In the genomic region with DNA sequence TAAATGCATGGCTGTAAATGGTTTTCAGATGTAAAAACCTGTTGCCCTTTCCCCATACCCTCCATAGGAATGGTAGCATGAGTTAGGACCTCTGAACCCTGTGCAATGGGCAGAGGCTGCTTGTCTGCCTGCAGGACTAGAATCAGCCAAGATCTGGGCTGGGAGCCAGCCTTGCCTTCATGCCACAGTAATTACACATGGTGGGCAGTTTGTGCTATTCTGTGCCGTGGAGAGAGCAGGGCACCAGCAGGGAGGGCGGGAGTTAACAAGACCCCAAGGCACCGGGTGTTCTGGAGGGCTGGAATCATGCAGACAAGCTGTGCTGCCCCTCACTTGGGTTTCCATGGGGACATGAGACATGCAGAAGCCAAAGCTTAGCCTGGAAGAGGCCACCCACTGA, we compare ENCODE assay signal across 9 mouse cellular contexts. TPM values are rescaled to one million over a fixed set of nuclear protein-coding genes. Genes with fewer than 3 reads are reported as not detected.
DNase-seq lines count a peak whose midpoint lies in the region; ATAC-seq lines count a peak whose summit lies in the region.
"Had no signal": no experiment of that assay in that cellular context is flagged by ENCODE, and none has a peak within 500 bp of the region (broad histone marks: within the 10 kb centered on the region; RNA-seq: fewer than 3 reads in every experiment).

No protein-coding gene starts in this region.

- no peak overlapping the region for H3K9ac ChIP-seq in neural tube, embryonic 12.5 days
- H3K9ac ChIP-seq in forebrain, embryonic 15.5 days (replicated peaks) = no peak overlapping the region
- H3K9ac ChIP-seq: limb, embryonic 15.5 days had no signal

- H3K4me1 ChIP-seq in neural tube, embryonic 12.5 days = peaks cover 61% of the 10 kb centered on the region
- H3K4me1 ChIP-seq in forebrain, embryonic 15.5 days = peaks cover 59% of the 10 kb centered on the region

- 22% methylated on average over 3 of the region's 3 CpGs for WGBS in neural tube, embryonic 12.5 days
- 11% methylated on average over 3 of the region's 3 CpGs for WGBS in forebrain, embryonic 15.5 days

- H3K4me3 ChIP-seq in neural tube, embryonic 12.5 days = no peak overlapping the region
- no peak overlapping the region for H3K4me3 ChIP-seq in forebrain, embryonic 15.5 days
- H3K4me3 ChIP-seq: limb, embryonic 15.5 days had no signal

- no peaks in the 10 kb centered on the region for H3K36me3 ChIP-seq in neural tube, embryonic 12.5 days
- no peaks in the 10 kb centered on the region for H3K36me3 ChIP-seq in forebrain, embryonic 15.5 days

- no peak overlapping the region for H3K27ac ChIP-seq in neural tube, embryonic 12.5 days
- peak overlapping the region; percentile 91 for H3K27ac ChIP-seq in forebrain, embryonic 15.5 days (replicated peaks)
- H3K27ac ChIP-seq: limb, embryonic 15.5 days had no signal

- no peaks in the 10 kb centered on the region for H3K9me3 ChIP-seq in neural tube, embryonic 12.5 days
- no peaks in the 10 kb centered on the region for H3K9me3 ChIP-seq in forebrain, embryonic 15.5 days
- H3K9me3 ChIP-seq: limb, embryonic 15.5 days had no signal

- no peak for DNase-seq in neural tube, embryonic 10.5 days (ENCODE audit: extremely low spot score, low spot score)
- peak; percentile 12 to 23 for DNase-seq in left cerebral cortex, postnatal 36 days (ENCODE audit: low spot score in 2 of 2)
- no peak for DNase-seq in thymus, postnatal 36 days
- DNase-seq in heart, postnatal 4 days = no peak
- no peak for DNase-seq in lung, adult 18-20 months

- H3K4me2 ChIP-seq in neural tube, embryonic 12.5 days (replicated peaks) = no peak overlapping the region
- no peak overlapping the region for H3K4me2 ChIP-seq in forebrain, embryonic 15.5 days (replicated peaks)
- H3K4me2 ChIP-seq: limb, embryonic 15.5 days had no signal

- peak; percentile 43; the same call in 1 of the 2 replicates for ATAC-seq in neural tube, embryonic 12.5 days (ENCODE audit: low FRiP score, low read depth)
- peak; percentile 61 for ATAC-seq in forebrain, embryonic 15.5 days (replicated peaks)
- no peak for ATAC-seq in megakaryocyte, adult 5-6 weeks (ENCODE audit: poor library complexity, severe bottlenecking)

- H3K27me3 ChIP-seq in neural tube, embryonic 12.5 days (replicated peaks) = no peaks in the 10 kb centered on the region
- no peaks in the 10 kb centered on the region; the same call in 1 of the 2 replicates for H3K27me3 ChIP-seq in forebrain, embryonic 15.5 days
- H3K27me3 ChIP-seq: limb, embryonic 15.5 days had no signal

- intact Hi-C loops in left cerebral cortex, postnatal 36 days (cut with DNase I) = no loop called here

RNA-seq across cellular contexts. Expression of gene Acsf3, which starts 30.1 kb away (rescaled TPM):
- 16.6 and 18.3 TPM in 2 replicates for polyA plus RNA-seq in neural tube, embryonic 12.5 days (2016; fragmentation: Nextera tagmentation; extraction: Ambion mirVana)
- 14.6 and 16.4 TPM in 2 replicates for polyA plus RNA-seq in forebrain, embryonic 15.5 days (2015; fragmentation: Nextera tagmentation; extraction: Ambion mirVana)
- total RNA-seq in left cerebral cortex, postnatal 36 days (2021) = 10 to 100 TPM; 20.5 to 23.9 TPM
- total RNA-seq in heart, postnatal 4 days (2021) = 10 to 100 TPM; 23.8 to 24.9 TPM
- 4.3 and 5.0 TPM in 2 replicates for total RNA-seq in megakaryocyte, adult 5-6 weeks (2015)
- total RNA-seq in megakaryocyte, adult 5-6 weeks (2017) = 3.9 and 5.9 TPM in 2 replicates

RNA-seq across cellular contexts. Expression of gene Cdh15, which starts 42.4 kb away (rescaled TPM):
- 5.4 and 7.2 TPM in 2 replicates for polyA plus RNA-seq in neural tube, embryonic 12.5 days (2016; fragmentation: Nextera tagmentation; extraction: Ambion mirVana)
- 1.2 TPM in 2 replicates for polyA plus RNA-seq in forebrain, embryonic 15.5 days (2015; fragmentation: Nextera tagmentation; extraction: Ambion mirVana)
- under 1 TPM; 0.59 to 0.89 TPM for total RNA-seq in left cerebral cortex, postnatal 36 days (2021)
- under 1 TPM in 1 of 2 experiments, not detected in 1; 0.16 TPM for total RNA-seq in heart, postnatal 4 days (2021)
- total RNA-seq in megakaryocyte, adult 5-6 weeks (2015) = not detected in 2 replicates
- total RNA-seq in megakaryocyte, adult 5-6 weeks (2017) = not detected in 2 replicates

Comparison
In these comparisons a context has a peak if more than half of its experiments do, and no peak if none do; other contexts are left out.
1. DNase-seq: peak in left cerebral cortex, postnatal 36 days (2 of 2); none in neural tube, embryonic 10.5 days (single experiment), thymus, postnatal 36 days (0 of 2), heart, postnatal 4 days (single experiment) and lung, adult 18-20 months (0 of 2).